11 mouse cellular contexts compared by ENCODE assay signal in the genomic region with DNA sequence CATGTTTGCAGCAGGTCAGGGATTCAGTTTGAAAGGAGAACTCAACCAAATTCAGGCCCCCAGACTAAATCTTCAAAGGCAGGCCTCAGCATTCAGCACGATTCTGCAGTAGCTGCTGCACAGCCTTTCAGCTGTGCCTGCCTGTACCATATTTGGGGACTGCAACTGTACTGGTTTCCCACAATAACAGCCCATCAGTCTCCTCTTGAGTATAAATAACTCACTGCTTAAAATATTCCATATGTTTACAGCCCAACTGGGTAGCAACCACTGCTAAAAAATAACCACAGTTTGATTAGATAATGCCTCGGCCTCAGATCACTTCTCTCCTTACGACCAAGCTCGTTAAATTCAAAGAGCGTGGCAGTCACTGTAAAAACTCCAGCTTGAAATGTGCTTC.
DNase-seq lines count a peak whose midpoint lies in the region; ATAC-seq and TF ChIP-seq lines count a peak whose summit lies in the region.
"Had no signal": no experiment of that assay in that cellular context is flagged by ENCODE, and none has a peak within 500 bp of the region (broad histone marks: within the 10 kb centered on the region; RNA-seq: fewer than 3 reads in every experiment).

No protein-coding gene starts in this region.

- peaks cover 9 to 43% of the 10 kb centered on the region in 2 experiments for H3K4me1 ChIP-seq in CH12.LX (ENCODE audit: control insufficient read depth in 1 of 2, insufficient read depth in 2 of 2)
- peaks cover 9% of the 10 kb centered on the region for H3K4me1 ChIP-seq in limb, embryonic 11.5 days (ENCODE audit: control insufficient read depth, insufficient read depth, low read length)

- intact Hi-C loops in left cerebral cortex, postnatal 25 days (cut with DNase I): no loop called here
- intact Hi-C loops in left cerebral cortex, postnatal 4 days (cut with DNase I): no loop called here

- no peaks in the 10 kb centered on the region for H3K79me2 ChIP-seq in CH12.LX (replicated peaks; ENCODE audit: control insufficient read depth, extremely low read depth, insufficient read depth, poor library complexity, severe bottlenecking)

- TF ChIP-seq EP300 in CH12.LX (IDR thresholded peaks at IDR 0.05; ENCODE audit: low read length): no peak

- dilution Hi-C loops in CH12.LX (cut with MboI; ENCODE audit: extremely low pct_ligation_motif_present, extremely low pct_unique_long_range_greater_than_20kb, low sequenced_read_pairs): no loop called here

- H3K4me3 ChIP-seq in CH12.LX (replicated peaks in 1 of 3; ENCODE audit: low read depth in 2 of 3, low read length in 2 of 3, poor library complexity in 1 of 3): peak overlapping the region in 2 of 3 experiments; percentile 21 to 54
- no peak overlapping the region for H3K4me3 ChIP-seq in limb, embryonic 11.5 days (ENCODE audit: low read depth, low read length)

- peak overlapping the region; percentile 14; the same call in 1 of the 2 replicates for H3K9ac ChIP-seq in CH12.LX (ENCODE audit: insufficient read depth, low read depth)
- H3K9ac ChIP-seq in limb, embryonic 11.5 days (ENCODE audit: low read length): no peak overlapping the region
- H3K9ac ChIP-seq: liver, embryonic 13.5 days had no signal

- in situ Hi-C loops in CH12.LX (cut with MboI; ENCODE audit: low pct_ligation_motif_present, low pct_unique_long_range_greater_than_20kb, low sequenced_read_pairs): no loop called here

- H3K27me3 ChIP-seq in CH12.LX (replicated peaks): no peaks in the 10 kb centered on the region
- no peaks in the 10 kb centered on the region for H3K27me3 ChIP-seq in limb, embryonic 11.5 days (ENCODE audit: control insufficient read depth, insufficient read depth, low read length)
- H3K27me3 ChIP-seq: liver, embryonic 13.5 days had no signal

- TF ChIP-seq CTCF in CH12.LX (conservative IDR thresholded peaks at IDR 0.05 in 1 of 2, IDR thresholded peaks at IDR 0.05 in 1 of 2; ENCODE audit: low read depth in 2 of 2, low read length in 2 of 2): no peak

- no peak for TF ChIP-seq RAD21 in CH12.LX (IDR thresholded peaks at IDR 0.05; ENCODE audit: low read depth, low read length)

- H3K36me3 ChIP-seq in CH12.LX (replicated peaks in 1 of 2; ENCODE audit: control insufficient read depth in 1 of 2, insufficient read depth in 1 of 2, low read length in 1 of 2): peaks cover 0 to 9% of the 10 kb centered on the region in 2 experiments
- H3K36me3 ChIP-seq in limb, embryonic 11.5 days (ENCODE audit: control insufficient read depth, insufficient read depth, low read length): no peaks in the 10 kb centered on the region
- H3K36me3 ChIP-seq: liver, embryonic 13.5 days had no signal

- H3K9me3 ChIP-seq in CH12.LX (replicated peaks; ENCODE audit: low read length): no peaks in the 10 kb centered on the region
- no peaks in the 10 kb centered on the region for H3K9me3 ChIP-seq in limb, embryonic 11.5 days (ENCODE audit: control insufficient read depth, low read length)
- H3K9me3 ChIP-seq: liver, embryonic 13.5 days had no signal

- H3K4me2 ChIP-seq in CH12.LX (ENCODE audit: insufficient read depth, low read depth, poor library complexity, severe bottlenecking): peak overlapping the region; percentile 64
- no peak overlapping the region for H3K4me2 ChIP-seq in limb, embryonic 11.5 days (ENCODE audit: low read depth, severe bottlenecking)

- peak; percentile 32; the same call in 1 of the 2 replicates for ATAC-seq in limb, embryonic 11.5 days (ENCODE audit: insufficient number of reproducible peaks, low FRiP score, low TSS enrichment, low read depth)
- ATAC-seq: hindbrain, postnatal 0 days had no signal

- WGBS in limb, embryonic 11.5 days: 16% methylated on average over 5 of the region's 5 CpGs

- no peak for TF ChIP-seq POLR2A in CH12.LX (IDR thresholded peaks at IDR 0.05; ENCODE audit: low read depth, low read length)

- peak; percentile 18 to 22 for DNase-seq in frontal cortex, postnatal 36 days (ENCODE audit: low spot score in 2 of 2)
- no peak for DNase-seq in frontal cortex, postnatal 14 days (ENCODE audit: low spot score in 2 of 2)
- peak; percentile 21 to 66 for DNase-seq in left cerebral cortex, postnatal 25 days (ENCODE audit: low spot score in 2 of 2)
- no peak for DNase-seq in left cerebral cortex, postnatal 4 days
- DNase-seq in CH12.LX (ENCODE audit: extremely low read depth): no peak
- no peak for DNase-seq in limb, embryonic 11.5 days (ENCODE audit: low spot score)
- no peak for DNase-seq in Muller cell, postnatal 12 days (ENCODE audit: inconsistent ontology term)
- DNase-seq in left cerebral cortex, adult 9 months (ENCODE audit: low spot score in 2 of 2): no peak
- DNase-seq: adrenal gland, postnatal 36 days; liver, embryonic 13.5 days had no signal

- H3K27ac ChIP-seq in CH12.LX (ENCODE audit: insufficient read depth, low read depth): no peak overlapping the region
- H3K27ac ChIP-seq in limb, embryonic 11.5 days (replicated peaks; ENCODE audit: low read depth, low read length): no peak overlapping the region
- H3K27ac ChIP-seq: hindbrain, postnatal 0 days; liver, embryonic 13.5 days had no signal

TF ChIP-seq in CH12.LX, 34 proteins besides CTCF, POLR2A, EP300 and RAD21:
- TF ChIP-seq MYC (IDR thresholded peaks at IDR 0.05; ENCODE audit: low read depth, low read length): no peak
- no peak for TF ChIP-seq ZC3H11A (IDR thresholded peaks at IDR 0.05; ENCODE audit: low read depth, low read length)
- no peak for TF ChIP-seq TBP (conservative IDR thresholded peaks at IDR 0.05; ENCODE audit: low read depth, low read length)

Comparison
In these comparisons a context has a peak if more than half of its experiments do, and no peak if none do; other contexts are left out.
1. DNase-seq: peak in frontal cortex, postnatal 36 days (2 of 2) and left cerebral cortex, postnatal 25 days (2 of 2); none in frontal cortex, postnatal 14 days (0 of 2), left cerebral cortex, postnatal 4 days (single experiment), CH12.LX (single experiment), limb, embryonic 11.5 days (single experiment), Muller cell, postnatal 12 days (single experiment) and left cerebral cortex, adult 9 months (0 of 2).